Mouse (Mus musculus): ENCODE results near the gene Asphd2.

Gene Asphd2

DNA sequence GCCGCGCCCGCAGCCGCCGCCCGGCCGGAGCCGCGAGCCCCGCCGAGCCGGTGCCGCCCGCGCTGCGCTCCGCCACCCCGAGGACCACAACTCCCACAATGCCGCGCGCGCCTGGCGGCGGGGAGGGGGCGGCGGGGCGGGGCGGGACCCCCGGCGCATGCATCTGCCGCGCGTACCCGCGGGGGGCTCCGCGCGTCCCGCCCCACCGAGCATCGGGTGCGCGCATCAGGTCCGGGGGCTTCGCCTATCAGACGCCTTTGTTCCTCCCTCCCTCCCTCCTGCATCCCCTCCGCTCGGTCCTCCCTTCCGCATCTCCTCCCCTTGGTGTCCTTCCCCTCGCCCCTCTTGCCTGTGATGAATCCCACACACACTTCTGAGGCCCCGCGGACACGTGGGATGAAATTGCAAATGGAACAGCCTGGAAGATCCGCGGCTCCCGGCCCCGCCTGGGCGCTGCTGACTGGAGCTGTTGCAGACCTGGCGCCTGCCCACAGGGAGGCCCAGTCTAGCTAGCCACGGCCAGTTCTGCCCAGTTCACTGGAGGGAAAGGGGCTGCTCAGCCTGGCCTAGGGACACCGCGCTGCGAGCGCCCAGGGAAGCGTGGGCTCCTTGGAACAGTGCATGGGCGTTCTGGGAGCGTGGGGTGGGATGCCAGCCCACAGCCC lies at the start of gene Asphd2:
Gene Asphd2, minus strand, starts transcription at position 88 of the 665 bp plus-strand sequence.
- DNase-seq, result peak; percentile 80

- peak; percentile 3 for DNase-seq
Observed at GRCm38 (mm10) chr5:112438535-112438934, 43.9 kb upstream of the Asphd2 start.

DNA sequence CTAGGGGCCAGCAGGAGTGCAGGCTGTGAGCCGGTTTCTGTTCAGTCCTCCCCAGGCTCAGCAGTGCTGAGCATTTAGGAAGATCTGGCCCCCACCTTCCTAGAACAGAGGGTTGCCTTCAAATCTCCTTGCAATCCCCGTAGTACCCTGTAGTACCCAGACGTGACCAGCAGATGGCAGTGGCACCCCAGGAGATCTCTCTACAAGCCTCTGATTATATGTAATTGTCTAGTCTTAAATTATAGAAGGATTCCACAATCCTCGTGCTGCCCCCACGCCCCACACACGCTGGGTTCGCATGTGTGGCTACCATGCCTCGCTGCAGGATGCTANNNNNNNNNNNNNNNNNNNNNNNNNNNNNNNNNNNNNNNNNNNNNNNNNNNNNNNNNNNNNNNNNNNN lies 38.3 kb upstream of the Asphd2 start:
- peak; percentile 85 for DNase-seq

DNA sequence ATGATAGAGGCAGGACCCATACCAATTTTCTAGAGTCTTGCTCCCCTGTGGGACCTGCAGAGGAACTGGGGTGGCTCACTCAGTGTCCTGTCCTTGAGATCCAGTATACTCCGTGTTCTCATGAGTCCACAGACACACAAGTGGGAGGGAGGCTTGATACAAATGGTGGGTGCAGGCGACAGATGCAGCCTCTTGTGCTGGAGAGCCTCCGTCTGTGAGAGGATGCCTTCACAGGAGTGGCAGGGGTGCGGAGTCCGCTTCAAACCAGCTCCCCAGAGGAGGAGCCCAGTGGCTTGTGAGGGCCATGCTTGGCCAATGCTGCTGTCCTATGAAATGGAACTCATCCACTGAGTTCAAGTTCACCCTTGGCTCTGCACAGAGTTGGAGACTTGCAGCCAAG lies 37.4 kb upstream of the Asphd2 start:
- peak; percentile 0 for DNase-seq

DNA sequence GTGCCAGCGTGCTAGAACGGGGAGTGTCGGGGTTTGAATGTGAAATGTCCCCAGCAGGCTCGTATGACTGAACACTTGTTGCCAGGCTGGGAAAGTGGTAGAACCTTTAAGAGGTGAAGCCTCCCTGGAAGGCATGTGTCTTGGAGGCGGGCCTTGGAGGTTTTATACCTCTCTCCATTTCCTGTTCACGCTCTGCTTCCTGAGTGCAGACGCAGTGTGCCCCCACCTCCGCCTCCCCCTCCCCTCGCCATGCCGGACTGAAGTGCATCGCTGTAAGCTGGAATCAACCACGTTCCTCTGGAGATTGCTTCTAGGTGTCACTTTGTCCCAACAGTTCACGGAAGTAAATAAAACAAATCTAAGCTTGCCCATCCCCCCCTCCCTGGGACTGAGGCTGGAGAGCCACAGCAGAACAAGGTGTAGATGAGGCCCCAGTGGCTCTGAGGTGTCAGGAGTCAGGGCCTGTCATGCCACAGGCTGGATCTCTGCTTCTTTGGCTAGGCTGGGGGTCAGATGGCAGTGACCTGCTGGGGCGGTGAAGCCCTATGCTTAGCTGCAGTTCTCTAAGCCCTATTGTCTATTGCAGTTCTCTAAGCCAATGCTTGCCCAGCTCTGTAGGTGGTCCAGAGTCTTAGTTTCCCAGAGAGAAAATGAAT lies 36.6 kb upstream of the Asphd2 start:
- DNase-seq, result peak; percentile 7

- peak; percentile 72 for DNase-seq
Observed at GRCm38 (mm10) chr5:112428944-112429343, 34.3 kb upstream of the Asphd2 start.

GRCm38 (mm10) chr5:112427283-112427682 lies 32.6 kb upstream of the Asphd2 start:
- DNase-seq, result peak; percentile 87

DNA sequence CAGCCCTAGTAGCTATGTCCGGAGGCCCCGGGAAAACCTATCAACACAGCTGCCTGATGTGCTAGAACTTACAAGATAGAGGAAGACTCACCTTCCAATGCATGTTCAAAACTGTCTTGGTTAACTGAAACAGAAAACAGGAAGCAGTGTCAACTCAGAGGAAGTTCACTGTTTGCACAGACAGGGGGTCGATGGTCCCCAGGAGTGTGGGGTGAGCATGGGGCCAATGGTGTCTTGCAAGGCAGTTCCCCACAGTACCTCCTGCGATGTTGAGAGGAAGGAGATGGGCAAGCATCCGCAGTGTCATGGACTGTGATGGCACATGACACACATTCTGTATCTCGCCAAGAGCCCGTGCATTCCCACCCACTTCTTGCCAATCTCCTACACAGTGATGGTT lies 32.0 kb upstream of the Asphd2 start:
- DNase-seq, result peak; percentile 4

GRCm38 (mm10) chr5:112419535-112419934 lies 24.9 kb upstream of the Asphd2 start:
- no peak for DNase-seq

DNA sequence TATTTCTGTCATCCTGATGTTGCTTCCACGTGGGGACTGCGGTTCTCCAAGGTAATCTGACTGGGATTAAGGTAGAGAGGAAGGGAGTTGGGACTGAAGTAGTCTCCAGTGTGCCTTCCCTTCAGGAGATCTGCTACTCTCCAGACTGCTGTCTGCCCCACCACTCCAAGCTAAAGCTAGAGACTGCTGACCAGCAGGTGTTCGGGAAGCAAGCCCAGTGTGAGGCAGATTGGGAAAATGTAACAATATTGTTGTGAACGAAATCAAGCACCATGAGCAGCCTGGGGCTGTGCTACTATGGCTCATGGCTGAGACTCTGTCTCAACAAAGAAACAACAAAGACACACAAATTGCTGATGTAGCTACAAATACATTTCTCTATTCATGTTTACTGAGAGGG lies 23.4 kb upstream of the Asphd2 start:
- peak; percentile 9 for DNase-seq

DNA sequence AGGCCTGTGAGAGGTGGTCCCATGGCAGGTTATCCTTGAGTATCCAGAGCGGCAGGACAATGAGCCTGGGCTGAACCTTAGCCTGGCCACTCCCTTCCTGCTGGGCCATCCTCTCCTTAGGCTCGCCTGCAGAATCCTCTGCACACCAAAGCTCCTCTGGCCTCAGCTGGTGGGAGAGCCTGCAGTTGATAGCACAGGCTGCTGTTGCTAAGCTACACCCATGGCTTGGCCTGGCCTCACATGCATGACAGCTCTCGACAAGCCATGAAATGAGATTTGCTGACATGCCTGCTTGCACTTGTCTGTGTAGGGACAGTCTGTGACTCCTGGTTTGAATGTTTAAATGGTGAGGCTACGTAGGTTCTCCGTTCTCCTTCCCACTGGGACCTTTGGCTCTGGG lies 22.0 kb upstream of the Asphd2 start:
- no peak for DNase-seq

GRCm38 (mm10) chr5:112412781-112413180 lies 18.1 kb upstream of the Asphd2 start:
- DNase-seq, result peak; percentile 2

DNA sequence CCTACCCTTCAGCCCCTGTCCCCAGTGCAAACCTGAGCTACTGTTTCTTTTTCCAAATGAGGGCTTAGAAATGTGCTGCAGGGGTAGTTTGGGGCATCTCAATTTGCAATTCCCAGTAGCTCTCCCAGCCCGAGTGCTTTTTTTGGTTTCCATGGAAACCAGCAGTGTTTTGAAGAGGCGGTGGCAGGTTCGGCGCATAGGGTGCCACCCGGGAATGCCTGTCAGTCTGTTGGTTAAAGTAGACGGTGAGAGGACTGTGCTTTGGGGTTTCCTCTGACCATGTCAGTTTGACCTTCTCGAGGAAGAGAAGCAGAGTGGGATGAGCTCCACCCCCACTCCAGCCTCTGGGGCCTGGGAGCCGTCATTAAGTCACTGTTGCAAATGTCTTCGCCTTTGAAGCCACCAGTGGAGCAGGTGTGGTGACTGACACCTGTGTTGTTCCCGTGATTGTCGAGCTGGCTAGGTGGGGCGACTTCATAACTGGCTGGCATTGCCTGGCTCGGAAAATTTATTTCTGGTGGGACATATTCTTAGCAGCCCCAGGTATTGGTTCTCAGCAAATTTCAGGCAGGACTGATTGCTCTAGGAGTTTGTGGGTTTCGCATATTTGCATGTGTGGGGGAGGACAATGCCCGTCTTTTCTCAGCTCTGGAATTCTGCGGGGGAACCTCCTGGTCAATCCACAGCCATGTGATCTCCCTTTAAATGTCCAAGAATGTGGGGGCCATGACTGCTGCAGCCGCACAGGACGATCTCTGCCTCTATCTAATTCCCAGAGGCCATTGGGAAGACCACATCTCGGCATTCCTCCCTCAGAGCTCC lies 17.1 kb upstream of the Asphd2 start:
- DNase-seq, result peak; percentile 50

DNA sequence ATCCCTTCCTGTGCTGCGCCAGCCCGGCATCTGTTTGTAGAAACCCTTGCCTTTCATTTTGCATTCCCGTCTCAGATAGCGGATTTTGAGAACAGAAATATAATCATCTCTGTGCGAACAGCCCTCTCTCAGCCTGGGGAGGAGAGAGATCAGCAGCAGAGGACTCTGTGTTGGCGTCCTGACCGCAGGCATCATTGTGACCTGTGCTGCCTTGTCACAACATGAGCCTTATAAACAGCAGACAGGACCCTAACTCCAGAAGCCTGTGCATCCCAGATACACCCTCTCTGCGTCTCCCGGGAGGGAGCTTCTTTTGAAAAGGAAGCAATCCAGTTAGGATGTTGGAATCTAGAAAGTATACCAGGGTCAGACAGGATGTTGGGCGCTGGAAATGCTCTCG lies 16.4 kb upstream of the Asphd2 start:
- DNase-seq, result no peak

DNA sequence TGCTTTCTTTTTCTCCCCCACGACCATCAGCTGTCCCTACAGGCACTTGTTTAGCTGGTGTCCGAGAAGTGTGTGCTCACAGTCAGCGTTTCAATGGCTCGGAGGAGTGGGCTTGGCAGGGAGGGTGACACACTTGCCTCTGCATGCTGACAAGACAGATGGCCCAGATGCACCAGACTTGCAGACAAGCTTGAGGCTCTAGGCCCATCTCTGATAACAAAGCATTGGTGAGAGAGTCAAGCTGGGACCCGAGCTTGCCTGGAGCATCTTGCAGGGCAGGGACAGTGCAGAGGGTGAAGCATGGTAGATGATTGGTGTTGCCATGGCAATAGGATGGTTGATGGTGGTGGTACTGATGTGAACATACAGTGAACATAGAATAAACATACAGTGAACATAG lies 14.6 kb upstream of the Asphd2 start:
- DNase-seq, result no peak

DNA sequence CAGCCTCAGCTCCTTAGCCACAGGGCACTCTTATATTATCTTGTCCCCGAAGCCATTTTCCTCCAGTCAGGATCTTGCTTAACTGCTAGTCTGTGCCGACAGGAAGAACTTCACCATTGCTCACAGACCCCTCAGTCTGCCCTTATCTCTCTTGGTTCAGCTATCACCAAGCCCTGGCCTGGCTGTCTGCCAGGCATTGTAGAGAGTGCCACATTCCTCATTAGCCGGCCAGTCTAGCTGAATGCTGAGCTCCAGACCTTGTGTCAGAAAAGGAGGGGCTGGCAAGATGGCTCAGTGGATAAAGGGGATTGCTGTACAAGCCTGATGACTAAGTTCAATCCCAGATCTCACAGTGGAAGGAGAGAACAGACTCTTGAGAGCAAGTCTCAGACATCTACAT lies 11.4 kb upstream of the Asphd2 start:
- no peak for DNase-seq

- DNase-seq, result no peak
Observed at GRCm38 (mm10) chr5:112402437-112402836, 7.8 kb upstream of the Asphd2 start.

- DNase-seq, result no peak
Observed at GRCm38 (mm10) chr5:112399284-112399683, 4.6 kb upstream of the Asphd2 start.

GRCm38 (mm10) chr5:112396066-112396465 lies 1.4 kb upstream of the Asphd2 start:
- DNase-seq, result peak; percentile 25

GRCm38 (mm10) chr5:112394415-112394763 lies 277 bp downstream of the Asphd2 start:
- peak; percentile 23 for DNase-seq

- peak; percentile 18 for DNase-seq
Observed at GRCm38 (mm10) chr5:112393741-112394414, 788 bp downstream of the Asphd2 start.

DNA sequence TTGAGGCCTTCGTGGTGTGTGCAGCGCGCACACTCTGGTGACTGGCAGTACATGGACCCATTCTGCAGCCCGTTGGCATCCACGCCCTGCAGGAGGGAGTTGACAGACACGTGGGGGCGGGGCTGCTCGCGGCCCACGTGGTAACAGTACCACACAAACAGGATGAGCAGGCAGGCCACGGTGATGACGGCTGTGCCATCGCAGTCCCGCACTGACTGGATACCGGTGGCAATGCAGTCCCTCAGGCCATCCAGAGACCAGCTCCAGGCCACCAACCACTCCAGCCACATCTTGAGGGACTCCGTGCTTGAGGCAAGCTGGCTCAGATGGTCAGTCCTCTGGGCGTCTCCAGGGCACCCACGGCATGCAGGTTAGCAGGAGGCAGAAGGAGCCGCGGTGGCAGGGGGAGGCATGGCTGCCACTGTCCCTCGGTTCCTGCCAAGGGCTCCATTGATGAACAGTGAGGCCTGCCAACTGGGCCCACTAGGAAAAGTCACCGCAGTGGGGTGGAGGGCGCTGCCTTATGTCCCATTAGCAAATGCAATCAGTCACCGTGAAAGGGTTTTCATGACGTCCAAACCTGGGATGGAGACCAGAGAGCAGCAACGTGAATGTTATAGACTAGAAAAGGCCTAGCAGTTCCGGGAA lies 2.9 kb downstream of the Asphd2 start:
- peak; percentile 20 for DNase-seq

DNA sequence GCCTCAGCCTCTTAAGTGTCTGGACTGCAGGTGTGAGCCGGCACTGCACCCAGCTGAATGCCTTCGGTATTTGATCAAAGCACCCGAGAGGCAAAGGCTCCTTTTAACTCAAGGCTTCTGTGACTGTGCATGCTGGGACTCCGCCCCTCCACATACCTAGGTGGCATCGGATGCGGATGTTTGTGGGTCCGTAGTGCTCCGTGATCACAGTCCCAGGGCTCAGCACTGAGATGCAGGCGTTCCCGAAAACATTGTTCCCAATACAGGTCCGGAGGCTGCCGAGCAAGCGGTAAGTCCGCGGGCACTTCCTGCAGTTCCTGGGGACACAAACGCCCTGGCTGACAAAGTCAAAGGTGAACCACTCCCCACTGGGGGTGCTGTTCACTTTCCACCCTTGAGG lies 3.7 kb downstream of the Asphd2 start:
- DNase-seq, result peak; percentile 5
